Mouse (Mus musculus) forebrain, embryonic 15.5 days (tissue): Measurements from ENCODE around the gene Agfg1. TPM values are rescaled to one million over a fixed set of nuclear protein-coding genes. Genes with fewer than 3 reads are reported as not detected.

ENCODE experiments used
- ATAC-seq: fragments of 200-750 bp; cut with Nextera tagmentation; replicated peaks from 2 replicates; pipeline ENCODE4 v1.8.0; 2017; ENCODE audit warnings: mild to moderate bottlenecking, moderate TSS enrichment, moderate library complexity
- H3K27ac ChIP-seq: fragments of 300-500 bp; sonication (generic); replicated peaks from 2 replicates; pipeline ENCODE4 v1.5.1; 2015; ENCODE audit warnings: mild to moderate bottlenecking, inconsistent platforms
- H3K27me3 ChIP-seq: fragments of 300-500 bp; sonication (generic); 2 replicates; pipeline ENCODE4 v1.6.1; 2015; ENCODE audit warnings: inconsistent platforms
- H3K36me3 ChIP-seq: fragments of 300-500 bp; sonication (generic); 2 replicates; pipeline ENCODE4 v1.6.1; 2015; ENCODE audit warnings: mild to moderate bottlenecking, inconsistent platforms
- H3K4me1 ChIP-seq: fragments of 300-500 bp; sonication (generic); 2 replicates; pipeline ENCODE4 v1.6.1; 2015; ENCODE audit warnings: inconsistent platforms
- H3K4me2 ChIP-seq: fragments of 300-500 bp; sonication (generic); replicated peaks from 2 replicates; pipeline ENCODE4 v1.6.1; 2015; ENCODE audit warnings: mild to moderate bottlenecking, inconsistent platforms
- H3K4me3 ChIP-seq: fragments of 300-500 bp; sonication (generic); 2 replicates; pipeline ENCODE4 v1.5.1; 2015; ENCODE audit warnings: mild to moderate bottlenecking, inconsistent platforms
- H3K9ac ChIP-seq: fragments of 300-500 bp; sonication (generic); replicated peaks from 2 replicates; pipeline ENCODE4 v1.6.1; 2015; ENCODE audit warnings: mild to moderate bottlenecking, inconsistent platforms
- H3K9me3 ChIP-seq: fragments of 300-500 bp; sonication (generic); 2 replicates; pipeline ENCODE4 v1.6.1; 2016; ENCODE audit warnings: inconsistent platforms
- WGBS: fragments of 180-500 bp; shearing (Covaris S2); methylation state at CpG from one replicate; pipeline ENCODE4 v1.1.7; 2015; ENCODE audit warnings: mixed read lengths; 5-methylcytosine and 5-hydroxymethylcytosine counted together
- polyA plus RNA-seq: library from polyadenylated mRNA; unstranded; fragments of >200 nt; fragmentation: Nextera tagmentation; extraction: Ambion mirVana; gene quantifications from 2 replicates; pipeline ENCODE4 v1.2.1, GENCODE M21; 2015

Agfg1 gene
- polyA plus RNA-seq, 1 experiment from 2014 or later, result 36.8 TPM

- Histone ChIP-seq H3K27ac (no peak overlapping the region), H3K9ac (no peak overlapping the region), H3K9me3 (no peaks in the 10 kb centered on the region), H3K27me3 (no peaks in the 10 kb centered on the region), H3K4me2 (no peak overlapping the region), H3K4me3 (no peak overlapping the region), H3K36me3 (no peaks in the 10 kb centered on the region), H3K4me1 (no peaks in the 10 kb centered on the region)
- ATAC-seq, result no peak
- WGBS, result 98% methylated on average over 1 of the region's 1 CpGs
These were observed 35.2 kb upstream of the Agfg1 start for GRCm38 (mm10) chr1:82804059-82804458.

GRCm38 (mm10) chr1:82806391-82806790, 32.9 kb upstream of the Agfg1 start:
- Histone ChIP-seq H3K4me1 (no peaks in the 10 kb centered on the region), H3K4me2 (no peak overlapping the region), H3K4me3 (no peak overlapping the region), H3K9ac (no peak overlapping the region), H3K27me3 (no peaks in the 10 kb centered on the region), H3K27ac (no peak overlapping the region), H3K36me3 (no peaks in the 10 kb centered on the region), H3K9me3 (no peaks in the 10 kb centered on the region)
- no peak for ATAC-seq
- 77% methylated on average over 8 of the region's 8 CpGs for WGBS

- H3K4me2 ChIP-seq, result no peak overlapping the region
- no peak for ATAC-seq
- WGBS, result 62% methylated on average over 7 of the region's 7 CpGs
- H3K27me3 ChIP-seq, result no peaks in the 10 kb centered on the region
- H3K27ac ChIP-seq, result no peak overlapping the region
- H3K9me3 ChIP-seq, result no peaks in the 10 kb centered on the region
- no peaks in the 10 kb centered on the region for H3K4me1 ChIP-seq
- H3K9ac ChIP-seq, result no peak overlapping the region
- no peak overlapping the region for H3K4me3 ChIP-seq
- H3K36me3 ChIP-seq, result no peaks in the 10 kb centered on the region
These were observed 32.1 kb upstream of the Agfg1 start for GRCm38 (mm10) chr1:82807206-82807605.

- Histone ChIP-seq H3K4me3 (no peak overlapping the region), H3K9ac (no peak overlapping the region), H3K9me3 (no peaks in the 10 kb centered on the region), H3K36me3 (no peaks in the 10 kb centered on the region), H3K4me1 (no peaks in the 10 kb centered on the region), H3K4me2 (no peak overlapping the region), H3K27ac (no peak overlapping the region), H3K27me3 (no peaks in the 10 kb centered on the region)
- WGBS, result 64% methylated on average over 3 of the region's 3 CpGs
- no peak for ATAC-seq
These were observed 30.7 kb upstream of the Agfg1 start for GRCm38 (mm10) chr1:82808564-82808963.

GRCm38 (mm10) chr1:82811766-82812165, 27.5 kb upstream of the Agfg1 start:
- ATAC-seq, result no peak
- Histone ChIP-seq H3K4me1 (no peaks in the 10 kb centered on the region), H3K9ac (no peak overlapping the region), H3K9me3 (no peaks in the 10 kb centered on the region), H3K4me2 (no peak overlapping the region), H3K4me3 (no peak overlapping the region), H3K27ac (no peak overlapping the region), H3K36me3 (no peaks in the 10 kb centered on the region), H3K27me3 (no peaks in the 10 kb centered on the region)
- WGBS, result 65% methylated on average over 1 of the region's 1 CpGs

GRCm38 (mm10) chr1:82815941-82816716, 23.2 kb upstream of the Agfg1 start:
- H3K36me3 ChIP-seq, result no peaks in the 10 kb centered on the region
- no peaks in the 10 kb centered on the region for H3K27me3 ChIP-seq
- no peak overlapping the region for H3K4me3 ChIP-seq
- no peaks in the 10 kb centered on the region for H3K9me3 ChIP-seq
- no peak overlapping the region for H3K27ac ChIP-seq
- H3K9ac ChIP-seq, result no peak overlapping the region
- no peak for ATAC-seq
- H3K4me1 ChIP-seq, result no peaks in the 10 kb centered on the region
- no peak overlapping the region for H3K4me2 ChIP-seq
- WGBS, result 79% methylated on average over 17 of the region's 17 CpGs

GRCm38 (mm10) chr1:82819366-82819765, 19.9 kb upstream of the Agfg1 start:
- ATAC-seq, result no peak
- no peak overlapping the region for H3K4me2 ChIP-seq
- H3K27ac ChIP-seq, result no peak overlapping the region
- WGBS, result 62% methylated on average over 10 of the region's 10 CpGs
- H3K36me3 ChIP-seq, result no peaks in the 10 kb centered on the region
- no peaks in the 10 kb centered on the region for H3K9me3 ChIP-seq
- H3K4me3 ChIP-seq, result no peak overlapping the region
- no peak overlapping the region for H3K9ac ChIP-seq
- no peaks in the 10 kb centered on the region for H3K27me3 ChIP-seq
- H3K4me1 ChIP-seq, result no peaks in the 10 kb centered on the region

- H3K36me3 ChIP-seq, result no peaks in the 10 kb centered on the region
- no peaks in the 10 kb centered on the region for H3K4me1 ChIP-seq
- no peak overlapping the region for H3K9ac ChIP-seq
- H3K27me3 ChIP-seq, result no peaks in the 10 kb centered on the region
- WGBS, result 69% methylated on average over 15 of the region's 15 CpGs
- H3K4me2 ChIP-seq, result no peak overlapping the region
- no peak overlapping the region for H3K4me3 ChIP-seq
- ATAC-seq, result no peak
- H3K27ac ChIP-seq, result no peak overlapping the region
- H3K9me3 ChIP-seq, result no peaks in the 10 kb centered on the region
These were observed 19.1 kb upstream of the Agfg1 start for GRCm38 (mm10) chr1:82820179-82820578.

- H3K4me3 ChIP-seq, result no peak overlapping the region
- no peak overlapping the region for H3K4me2 ChIP-seq
- no peak overlapping the region for H3K9ac ChIP-seq
- no peaks in the 10 kb centered on the region for H3K36me3 ChIP-seq
- no peaks in the 10 kb centered on the region for H3K27me3 ChIP-seq
- no peaks in the 10 kb centered on the region for H3K4me1 ChIP-seq
- 85% methylated on average over 3 of the region's 3 CpGs for WGBS
- ATAC-seq, result no peak
- H3K27ac ChIP-seq, result no peak overlapping the region
- no peaks in the 10 kb centered on the region for H3K9me3 ChIP-seq
These were observed 18.6 kb upstream of the Agfg1 start for GRCm38 (mm10) chr1:82820626-82821186.

GRCm38 (mm10) chr1:82821846-82822245, 17.4 kb upstream of the Agfg1 start:
- H3K4me2 ChIP-seq, result no peak overlapping the region
- H3K9me3 ChIP-seq, result no peaks in the 10 kb centered on the region
- no peaks in the 10 kb centered on the region for H3K27me3 ChIP-seq
- H3K27ac ChIP-seq, result no peak overlapping the region
- no peak overlapping the region for H3K9ac ChIP-seq
- no peaks in the 10 kb centered on the region for H3K4me1 ChIP-seq
- no peak overlapping the region for H3K4me3 ChIP-seq
- H3K36me3 ChIP-seq, result no peaks in the 10 kb centered on the region
- no peak for ATAC-seq
- WGBS, result 70% methylated on average over 3 of the region's 3 CpGs

GRCm38 (mm10) chr1:82824147-82824546, 15.1 kb upstream of the Agfg1 start:
- H3K9me3 ChIP-seq, result no peaks in the 10 kb centered on the region
- no peak overlapping the region for H3K9ac ChIP-seq
- H3K4me1 ChIP-seq, result no peaks in the 10 kb centered on the region
- no peak overlapping the region for H3K27ac ChIP-seq
- ATAC-seq, result no peak
- no peaks in the 10 kb centered on the region for H3K36me3 ChIP-seq
- no peak overlapping the region for H3K4me2 ChIP-seq
- no peak overlapping the region for H3K4me3 ChIP-seq
- 85% methylated on average over 6 of the region's 6 CpGs for WGBS
- H3K27me3 ChIP-seq, result no peaks in the 10 kb centered on the region

GRCm38 (mm10) chr1:82825256-82825655, 14.0 kb upstream of the Agfg1 start:
- WGBS, result 92% methylated on average over 2 of the region's 2 CpGs
- no peaks in the 10 kb centered on the region for H3K9me3 ChIP-seq
- no peak overlapping the region for H3K4me2 ChIP-seq
- no peaks in the 10 kb centered on the region for H3K36me3 ChIP-seq
- no peak overlapping the region for H3K4me3 ChIP-seq
- H3K27ac ChIP-seq, result no peak overlapping the region
- H3K27me3 ChIP-seq, result no peaks in the 10 kb centered on the region
- H3K9ac ChIP-seq, result no peak overlapping the region
- ATAC-seq, result no peak
- no peaks in the 10 kb centered on the region for H3K4me1 ChIP-seq

- Histone ChIP-seq H3K27ac (no peak overlapping the region), H3K36me3 (no peaks in the 10 kb centered on the region), H3K9me3 (no peaks in the 10 kb centered on the region), H3K27me3 (no peaks in the 10 kb centered on the region), H3K4me1 (no peaks in the 10 kb centered on the region), H3K4me3 (no peak overlapping the region), H3K9ac (no peak overlapping the region), H3K4me2 (no peak overlapping the region)
- no peak for ATAC-seq
- WGBS, result 91% methylated on average over 7 of the region's 7 CpGs
These were observed 13.5 kb upstream of the Agfg1 start for GRCm38 (mm10) chr1:82825783-82826182.
